Mouse (Mus musculus) spleen, adult 12 weeks (tissue): Measurements from ENCODE around the gene Srcin1.

Experiments used
- DNase-seq: peaks from one replicate; pipeline ENCODE4 v3.0.0; 2022; ENCODE audit warnings: low spot score

The Srcin1 gene

DNA sequence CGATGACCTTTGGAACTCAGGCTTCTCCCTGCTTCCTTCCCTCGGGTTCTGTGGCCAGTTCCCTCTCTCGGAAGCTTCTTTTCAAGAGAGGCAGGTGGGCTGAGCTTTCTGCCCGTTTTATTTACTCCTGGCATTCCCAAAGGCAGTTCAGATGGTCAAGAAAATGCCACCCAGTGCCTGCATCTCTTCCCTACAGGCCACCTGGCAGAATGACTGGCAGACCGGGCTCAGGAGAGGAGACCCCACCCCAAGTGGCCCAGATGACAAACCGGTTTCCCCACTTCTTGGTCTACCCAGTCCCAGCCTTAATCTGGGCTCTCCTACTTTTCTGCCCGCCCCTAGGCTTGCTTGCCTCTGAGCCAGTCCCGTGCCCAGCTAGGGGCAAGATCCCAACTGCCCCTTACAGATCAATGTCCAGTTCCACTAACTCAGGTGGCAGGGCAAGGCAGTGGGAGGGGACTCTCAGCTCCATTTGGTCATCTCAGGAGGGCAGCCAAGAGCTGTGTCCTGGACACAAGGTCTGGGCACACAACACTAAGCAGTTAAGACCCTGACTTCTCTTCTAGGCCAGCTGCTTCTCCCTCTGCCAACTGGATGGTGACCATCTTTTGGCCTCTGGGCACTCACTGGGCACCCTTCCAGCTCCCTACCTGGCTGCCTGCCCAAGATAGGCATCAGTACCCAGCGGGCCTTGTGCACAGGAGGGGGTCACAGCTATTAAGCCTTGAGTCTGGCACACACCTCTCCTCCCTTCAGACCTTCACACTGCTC, at the start of gene Srcin1:
Srcin1 (minus strand) TSS at position 51 of the 771 bp plus-strand sequence.
- no peak for DNase-seq

DNA sequence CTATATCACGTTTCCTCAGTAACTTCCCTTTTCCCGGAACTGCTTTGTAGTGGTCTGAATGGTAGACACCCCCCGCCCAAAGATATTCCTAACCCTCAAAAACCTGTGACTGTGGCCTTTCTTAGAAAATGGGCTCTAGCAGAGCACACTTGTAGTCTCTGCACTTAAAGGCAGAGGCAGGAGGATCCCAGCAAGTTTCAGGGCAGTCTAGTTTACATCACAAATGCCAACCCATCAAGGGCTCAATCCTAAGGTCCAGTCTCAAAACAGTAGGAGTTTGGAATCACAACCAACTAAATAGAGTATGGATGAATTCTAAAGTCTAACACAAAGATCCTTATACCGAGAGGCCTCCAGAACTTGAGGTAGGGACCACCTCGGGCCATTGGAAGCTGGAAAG, 49.6 kb upstream of the Srcin1 start:
- no peak for DNase-seq

- no peak for DNase-seq
These were observed 47.2 kb upstream of the Srcin1 start for GRCm38 (mm10) chr11:97623166-97623565.

DNA sequence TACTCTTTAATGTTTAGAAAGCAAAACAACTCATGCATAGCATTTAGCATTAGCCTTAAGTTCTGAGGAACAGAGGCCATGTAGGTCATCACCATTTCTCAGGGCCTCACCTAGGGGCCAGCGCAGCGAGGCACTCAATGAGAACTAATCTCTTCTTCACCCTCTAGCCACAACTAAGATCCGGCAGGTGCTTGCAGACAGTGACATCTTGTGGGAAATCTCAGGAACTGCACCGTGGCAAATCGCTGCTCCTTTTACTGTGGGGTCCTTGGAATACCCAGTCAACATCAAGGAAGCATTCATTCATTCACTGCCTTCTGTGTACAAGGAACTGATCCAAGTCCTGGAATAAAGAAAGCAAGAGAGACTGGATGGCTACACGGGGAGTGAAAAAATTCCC, 46.5 kb upstream of the Srcin1 start:
- peak; percentile 40 for DNase-seq

DNA sequence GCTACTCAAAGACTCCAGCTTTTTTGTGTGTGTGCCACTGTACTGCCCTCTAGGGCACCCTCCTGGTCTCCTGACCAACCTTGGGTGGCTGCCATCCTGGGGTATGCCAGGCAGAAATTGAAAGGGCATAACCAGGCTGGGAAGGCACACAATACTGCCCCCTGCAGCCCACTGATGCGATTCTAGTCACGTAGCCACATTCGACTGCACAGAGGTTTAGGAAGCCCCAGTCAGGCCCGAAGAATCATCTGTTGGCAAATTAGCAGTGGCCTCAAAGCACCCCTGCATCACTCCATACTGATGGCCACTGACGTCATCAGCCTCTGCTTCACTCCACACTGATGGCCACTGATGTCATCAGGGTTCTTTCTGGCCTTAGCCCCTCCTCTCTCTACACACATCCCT, 43.4 kb upstream of the Srcin1 start:
- DNase-seq = no peak

DNA sequence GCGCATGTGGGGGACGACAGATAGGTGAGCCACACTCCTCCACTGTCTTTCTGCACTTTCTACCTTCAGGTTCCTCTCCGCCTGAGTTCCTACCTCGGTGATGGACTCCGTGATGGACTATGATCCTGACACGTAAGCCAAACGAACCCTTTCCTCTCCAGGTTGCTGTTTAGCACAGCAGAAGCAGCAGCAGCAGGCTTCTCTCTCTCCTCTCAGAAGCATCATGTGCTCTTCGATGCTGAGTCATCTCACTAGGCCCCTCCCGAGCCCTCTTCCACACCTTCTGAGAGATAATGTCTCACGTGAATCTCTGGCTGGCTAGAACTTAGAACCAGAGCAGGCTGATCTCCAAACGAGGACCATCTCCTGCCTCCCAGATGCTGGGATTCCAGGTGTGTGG, 42.4 kb upstream of the Srcin1 start:
- no peak for DNase-seq

DNA sequence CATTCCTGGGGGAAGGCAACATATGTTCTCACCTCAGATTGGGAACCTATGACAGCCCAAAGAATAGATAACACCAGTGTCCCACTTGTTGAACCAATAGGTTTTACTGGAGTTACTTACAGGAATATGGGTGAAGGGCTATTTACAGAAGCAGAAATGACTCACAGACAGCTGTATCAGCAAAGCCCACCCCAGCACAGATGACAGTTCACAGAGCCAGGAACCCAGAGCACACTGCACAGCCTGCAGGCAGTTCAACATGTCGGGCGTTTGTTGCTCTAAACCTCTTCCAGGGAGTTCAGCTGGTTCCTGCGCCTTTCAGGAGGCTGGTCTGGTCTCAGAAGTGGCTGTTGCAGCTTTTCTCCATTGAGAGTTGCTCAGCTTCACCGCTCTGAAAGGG, 39.3 kb upstream of the Srcin1 start:
- no peak for DNase-seq

DNA sequence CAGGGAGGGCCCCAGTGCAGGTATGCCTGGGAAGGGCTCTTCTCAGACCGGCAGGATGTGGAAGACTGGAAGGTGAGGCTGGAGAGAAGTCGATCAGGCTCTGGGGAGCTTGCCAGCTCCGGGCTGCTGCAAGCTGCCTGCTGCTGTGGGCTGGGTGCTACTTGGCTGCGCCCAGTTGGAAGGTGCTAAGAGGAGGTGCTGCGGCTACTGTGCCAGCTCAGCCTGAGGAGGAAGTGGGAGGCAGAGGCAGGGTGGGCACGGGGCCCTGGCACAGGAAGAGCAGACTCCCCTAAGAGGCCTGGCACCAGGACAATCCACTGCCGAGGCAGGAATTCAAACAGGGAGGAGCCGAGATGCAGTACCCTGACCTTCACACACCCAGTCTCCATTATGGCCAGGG, 35.1 kb upstream of the Srcin1 start:
- DNase-seq = no peak

DNA sequence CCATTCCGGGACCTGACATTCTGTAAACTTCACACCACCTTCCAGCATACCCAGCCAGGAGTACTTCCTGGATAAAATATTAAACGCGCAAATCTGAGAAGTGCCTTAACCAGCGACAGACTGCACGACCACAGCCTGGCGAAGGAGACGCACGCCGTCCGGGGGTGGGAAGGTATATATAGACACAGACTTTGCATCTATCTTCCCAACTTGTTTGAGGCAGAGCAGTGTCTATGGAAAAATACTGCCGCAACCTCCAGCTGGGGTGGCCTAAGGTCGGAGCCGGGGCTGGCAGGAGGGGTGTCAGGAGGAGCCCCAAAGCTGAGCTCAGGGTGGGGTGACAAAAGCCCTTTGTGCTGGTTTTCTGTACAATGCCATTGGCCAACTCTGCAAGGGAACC, 33.8 kb upstream of the Srcin1 start:
- no peak for DNase-seq

DNA sequence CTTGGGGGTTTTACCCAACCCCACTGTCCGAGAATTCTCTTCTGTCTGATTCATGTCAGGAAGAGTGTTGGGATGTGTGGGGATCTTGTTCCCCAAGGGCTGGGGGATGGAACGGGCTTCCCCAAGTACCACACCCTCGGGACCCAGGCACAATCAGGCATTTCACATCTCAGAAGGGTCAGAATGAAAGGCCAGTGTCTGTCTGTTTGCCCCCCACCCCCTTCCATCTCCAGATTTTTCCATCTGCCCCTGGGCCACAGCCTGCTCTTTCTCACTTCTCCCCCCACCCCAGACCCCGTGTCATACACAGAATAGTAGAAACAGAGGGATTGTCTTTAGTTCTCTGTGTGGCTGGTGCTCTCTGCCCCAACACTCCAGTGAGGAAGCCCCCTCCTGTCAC, 32.9 kb upstream of the Srcin1 start:
- DNase-seq = no peak

- DNase-seq = no peak
These were observed 31.2 kb upstream of the Srcin1 start for GRCm38 (mm10) chr11:97607056-97607725.

DNA sequence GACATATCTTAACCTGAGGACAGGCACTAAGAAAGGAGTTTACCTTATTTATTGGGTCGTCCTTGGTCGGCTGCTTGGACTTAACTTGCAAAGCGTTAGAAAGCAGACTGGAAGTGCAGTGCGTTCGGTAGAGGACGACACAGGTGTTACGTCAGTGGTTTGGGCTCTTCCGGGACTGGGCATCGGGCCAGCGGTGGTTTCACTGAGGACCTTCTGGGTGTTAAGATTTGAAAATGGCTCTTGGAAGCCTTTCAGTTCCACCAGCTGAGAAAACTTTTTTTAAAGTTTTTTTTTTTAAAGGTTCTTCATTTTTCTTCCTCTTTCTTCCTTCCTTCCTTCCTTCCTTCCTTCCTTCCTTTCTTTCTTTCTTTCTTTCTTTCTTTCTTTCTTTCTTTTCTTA, 27.9 kb upstream of the Srcin1 start:
- DNase-seq = no peak

DNA sequence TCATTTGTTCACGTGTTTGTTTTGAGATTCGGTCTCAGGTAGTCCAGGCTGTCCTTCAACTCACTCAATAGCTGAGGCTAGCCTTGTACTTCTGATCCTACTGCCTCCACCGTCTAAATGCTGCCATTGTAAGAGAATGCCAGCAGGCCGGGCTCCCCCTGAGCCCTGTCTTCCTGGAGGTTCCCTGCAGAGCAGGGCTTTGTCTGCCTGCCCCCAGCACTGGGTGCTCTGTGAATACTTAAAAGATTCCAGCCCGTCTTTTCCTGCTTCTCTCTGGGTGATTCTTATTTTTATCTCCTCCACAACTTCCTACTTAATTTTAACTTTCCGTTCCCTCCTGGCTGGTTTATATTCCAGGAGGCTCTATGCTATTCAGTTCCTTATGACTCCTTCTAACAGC, 26.2 kb upstream of the Srcin1 start:
- no peak for DNase-seq

GRCm38 (mm10) chr11:97599104-97599503, 23.1 kb upstream of the Srcin1 start:
- DNase-seq = no peak

- no peak for DNase-seq
These were observed 22.1 kb upstream of the Srcin1 start for GRCm38 (mm10) chr11:97597945-97598691.

- DNase-seq = no peak
These were observed 18.1 kb upstream of the Srcin1 start for GRCm38 (mm10) chr11:97594136-97594535.

GRCm38 (mm10) chr11:97591910-97592309, 15.9 kb upstream of the Srcin1 start:
- DNase-seq = no peak

GRCm38 (mm10) chr11:97590227-97590960, 14.4 kb upstream of the Srcin1 start:
- DNase-seq = no peak

GRCm38 (mm10) chr11:97589216-97589615, 13.2 kb upstream of the Srcin1 start:
- DNase-seq = no peak

DNA sequence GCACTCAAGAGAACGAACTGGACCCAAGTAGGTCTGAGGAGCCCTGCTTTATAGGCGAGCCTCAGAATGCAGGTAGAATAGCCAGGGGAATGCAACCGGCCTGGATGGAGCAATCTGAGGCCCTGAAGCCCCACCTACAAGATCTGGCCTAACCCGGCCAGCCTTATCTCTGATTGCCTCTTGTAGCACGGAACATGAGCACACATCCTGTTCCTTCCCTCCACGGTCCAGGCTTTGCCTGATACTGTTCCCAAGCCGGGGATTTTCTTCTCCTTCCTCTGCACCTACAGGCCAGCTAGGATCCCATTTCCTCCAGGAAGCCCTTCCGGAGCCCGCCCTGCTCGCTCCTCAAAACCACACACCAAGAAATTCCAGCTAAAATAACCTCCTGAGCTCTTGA, 9.9 kb upstream of the Srcin1 start:
- DNase-seq = no peak

DNA sequence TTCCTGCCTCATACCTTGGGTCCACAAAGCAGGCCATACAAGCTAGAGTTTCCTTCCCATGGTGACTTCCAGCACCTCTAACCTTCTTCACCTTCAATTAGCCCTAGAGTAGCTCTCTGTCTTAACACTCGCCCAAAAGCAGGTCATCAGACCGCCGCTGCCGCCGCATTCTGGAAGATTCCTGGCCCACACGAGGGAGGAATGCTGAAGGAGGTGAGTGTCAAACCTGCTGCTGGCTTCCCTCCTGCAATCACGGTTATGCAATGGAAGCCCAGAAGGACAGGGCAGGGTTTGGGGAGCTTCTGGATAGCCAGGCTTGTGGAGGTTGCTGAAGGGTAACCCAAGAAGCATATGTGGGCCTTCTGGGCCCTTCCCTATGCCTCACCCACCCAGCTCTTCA, 8.5 kb upstream of the Srcin1 start:
- DNase-seq = no peak

DNA sequence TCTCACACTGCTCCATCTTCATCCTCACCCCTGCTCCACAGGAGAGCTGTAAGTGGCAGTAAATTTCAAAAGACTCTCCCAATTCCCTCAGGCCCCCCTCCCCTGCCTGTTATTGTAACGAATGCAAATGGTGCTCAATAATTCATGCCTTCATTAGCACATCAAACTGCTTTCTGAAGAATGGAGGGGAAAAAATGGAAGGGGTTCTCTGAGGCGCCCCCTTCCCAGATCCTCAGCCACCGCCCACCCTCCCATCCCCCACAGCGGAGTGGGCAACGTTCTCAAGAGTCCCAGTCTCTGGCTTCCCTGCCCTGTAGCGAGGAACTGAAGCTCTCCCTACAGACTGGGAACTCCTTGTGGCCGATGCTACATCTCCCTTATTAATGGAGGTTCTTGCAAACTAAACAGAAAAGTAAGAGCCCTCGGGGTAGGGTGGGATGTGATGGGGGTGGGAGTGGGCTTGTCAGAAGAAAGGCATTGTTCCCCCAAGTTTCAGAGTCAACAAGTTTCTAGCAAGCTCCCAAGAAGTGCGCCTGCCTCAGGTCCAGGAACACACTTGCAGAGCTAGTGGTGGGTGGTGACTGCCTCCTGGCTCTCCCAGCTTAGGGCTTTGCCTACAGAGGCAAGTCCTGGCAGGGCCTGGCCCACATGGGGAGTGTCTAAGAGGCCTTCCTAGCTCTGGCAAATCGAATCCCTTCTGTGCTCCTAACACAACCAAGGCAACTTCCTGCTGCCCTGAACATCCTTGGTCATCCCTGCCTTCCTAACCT, 3.3 kb upstream of the Srcin1 start:
- no peak for DNase-seq
